Mouse (Mus musculus) embryonic facial prominence, embryonic 10.5 days (tissue): Measurements from ENCODE around the gene Tmem72. TPM values are rescaled to one million over a fixed set of nuclear protein-coding genes. Genes with fewer than 3 reads are reported as not detected.

ENCODE experiments used
- DNase-seq: peaks from one replicate; pipeline ENCODE4 v3.0.0-alpha.2; 2017; ENCODE audit warnings: low spot score
- H3K27ac ChIP-seq: fragments of 300-500 bp; sonication (generic); replicated peaks from 2 replicates; pipeline ENCODE4 v1.5.1; 2016; ENCODE audit warnings: mild to moderate bottlenecking
- H3K27me3 ChIP-seq: fragments of 300-500 bp; sonication (generic); replicated peaks from 2 replicates; pipeline ENCODE4 v1.6.1; 2016; ENCODE audit warnings: low read depth, mild to moderate bottlenecking; ENCODE audit not compliant: poor library complexity, severe bottlenecking
- H3K36me3 ChIP-seq: fragments of 300-500 bp; sonication (generic); replicated peaks from 2 replicates; pipeline ENCODE4 v1.6.1; 2016; ENCODE audit warnings: mild to moderate bottlenecking, moderate library complexity
- H3K4me1 ChIP-seq: fragments of 300-500 bp; sonication (generic); 2 replicates; pipeline ENCODE4 v1.6.1; 2016
- H3K4me3 ChIP-seq: fragments of 300-500 bp; sonication (generic); 2 replicates; pipeline ENCODE4 v1.5.1; 2016; ENCODE audit warnings: mild to moderate bottlenecking, moderate library complexity
- H3K9me3 ChIP-seq: fragments of 300-500 bp; sonication (generic); 2 replicates; pipeline ENCODE4 v1.6.1; 2016; ENCODE audit warnings: mild to moderate bottlenecking
- WGBS: fragments of 180-500 bp; shearing (Covaris S2); methylation state at CpG from one replicate; pipeline ENCODE4 v1.1.7; 2016; 5-methylcytosine and 5-hydroxymethylcytosine counted together
- polyA plus RNA-seq: library from polyadenylated mRNA; unstranded; fragments of >200 nt; fragmentation: Nextera tagmentation; extraction: Ambion mirVana; gene quantifications from 2 replicates; pipeline ENCODE4 v1.2.1, GENCODE M21; 2016

Gene Tmem72
- 0.04 and 0.06 TPM in 2 replicates for polyA plus RNA-seq

DNA sequence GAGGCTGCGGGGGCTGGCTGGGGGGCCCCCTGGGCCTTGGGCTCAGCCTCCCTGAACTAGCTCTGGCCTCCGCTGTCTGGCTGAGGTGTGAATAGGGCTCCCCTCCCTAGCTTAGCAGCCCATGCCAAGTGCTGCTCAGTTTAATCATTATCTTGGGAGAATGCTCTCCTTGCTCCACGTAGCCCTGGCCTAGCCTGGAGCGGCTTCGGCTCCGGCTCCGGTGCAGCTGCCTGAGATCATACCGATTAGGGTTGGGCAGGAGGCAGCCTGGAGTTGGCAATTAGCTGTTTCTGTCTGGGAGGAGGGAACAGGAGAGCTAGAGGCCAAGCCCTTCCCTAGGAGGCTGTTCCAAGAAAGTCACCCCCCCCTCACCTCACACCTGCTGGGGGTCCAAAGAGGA lies at the start of gene Tmem72:
Tmem72 (minus strand) TSS at position 248 of the 400 bp plus-strand sequence.
- WGBS: 76% methylated on average over 8 of the region's 8 CpGs
- Histone ChIP-seq H3K27me3 (no peaks in the 10 kb centered on the region), H3K4me1 (peaks cover 16% of the 10 kb centered on the region), H3K27ac (no peak within 1 kb of the TSS), H3K4me3 (no peak within 1 kb of the TSS), H3K9me3 (no peaks in the 10 kb centered on the region), H3K36me3 (no peaks in the 10 kb centered on the region)
- DNase-seq: no peak

DNA sequence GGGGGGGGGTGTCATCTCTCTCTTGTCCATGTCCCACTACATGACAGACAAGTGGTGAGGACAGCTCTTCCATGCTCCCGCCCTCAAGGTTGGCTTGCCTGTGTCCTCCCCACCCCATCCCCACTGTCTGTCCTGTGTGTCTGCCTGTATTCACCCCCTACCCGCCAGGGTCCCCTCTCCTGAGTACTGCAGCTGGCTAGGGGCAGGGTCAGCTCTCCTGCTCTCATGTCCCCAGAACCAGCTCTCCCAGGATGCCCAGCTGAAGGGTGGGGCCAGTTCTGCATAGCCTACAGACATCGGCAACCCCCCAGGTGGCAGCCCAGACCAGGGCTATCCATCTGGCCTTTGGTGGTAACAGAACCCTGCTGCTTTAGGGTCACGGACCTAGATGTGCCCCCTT lies 47.8 kb upstream of the Tmem72 start:
- 90% methylated on average over 4 of the region's 4 CpGs for WGBS

DNA sequence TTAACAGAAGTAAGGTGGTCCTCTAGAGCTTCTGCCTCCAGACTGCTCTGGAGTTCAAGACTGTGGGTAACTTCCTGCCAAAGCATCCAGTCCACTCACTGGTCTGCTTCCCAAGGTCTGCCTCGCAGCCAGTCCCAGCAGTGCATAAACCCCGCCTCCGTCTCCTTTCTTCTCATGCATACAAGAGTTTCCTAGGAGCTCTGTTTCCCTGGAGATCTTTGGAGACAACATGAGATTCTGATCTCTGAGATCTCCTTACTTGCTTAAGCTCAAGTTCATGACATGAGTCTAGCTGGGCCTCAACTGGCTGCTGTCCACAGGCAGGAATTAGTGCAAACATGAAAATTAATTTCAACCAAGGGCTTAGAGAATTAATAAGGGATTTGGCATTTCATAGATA lies 45.6 kb upstream of the Tmem72 start:
- H3K27ac ChIP-seq: no peak overlapping the region
- H3K9me3 ChIP-seq: peaks cover 3% of the 10 kb centered on the region; the same call in 1 of the 2 replicates
- H3K4me3 ChIP-seq: no peak overlapping the region
- H3K36me3 ChIP-seq: no peaks in the 10 kb centered on the region
- no peaks in the 10 kb centered on the region for H3K4me1 ChIP-seq
- 60% methylated on average over 3 of the region's 3 CpGs for WGBS
- no peak for DNase-seq
- H3K27me3 ChIP-seq: no peaks in the 10 kb centered on the region

More for the DNA sequence above, 47.8 kb upstream of the Tmem72 start:
- Histone ChIP-seq H3K27me3 (no peaks in the 10 kb centered on the region), H3K4me1 (no peaks in the 10 kb centered on the region), H3K4me3 (no peak overlapping the region), H3K27ac (no peak overlapping the region), H3K9me3 (no peaks in the 10 kb centered on the region), H3K36me3 (no peaks in the 10 kb centered on the region)
- DNase-seq: no peak

DNA sequence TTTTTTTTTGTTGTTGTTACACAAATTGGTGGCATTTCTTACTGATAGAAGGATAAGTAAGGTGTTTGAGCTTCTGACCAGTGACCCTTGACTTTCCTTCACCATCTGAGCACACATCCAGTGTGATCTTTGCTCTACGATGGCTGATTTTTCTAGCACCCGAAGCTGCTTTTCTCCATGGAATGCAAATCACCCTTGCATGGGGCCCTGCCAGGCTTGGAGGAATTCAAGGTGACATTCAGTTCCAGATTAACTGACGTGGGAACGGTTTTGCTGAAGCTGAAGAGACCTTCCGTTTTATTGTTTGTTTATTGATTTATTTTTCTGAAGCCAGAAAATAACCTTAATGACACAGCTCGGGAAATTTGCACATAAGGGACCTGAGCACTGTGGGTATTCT lies 43.5 kb upstream of the Tmem72 start:
- no peak for DNase-seq
- Histone ChIP-seq H3K4me1 (no peaks in the 10 kb centered on the region), H3K36me3 (no peaks in the 10 kb centered on the region), H3K9me3 (peaks cover 3% of the 10 kb centered on the region; the same call in 1 of the 2 replicates), H3K27me3 (no peaks in the 10 kb centered on the region), H3K4me3 (no peak overlapping the region), H3K27ac (no peak overlapping the region)
- 81% methylated on average over 6 of the region's 6 CpGs for WGBS

DNA sequence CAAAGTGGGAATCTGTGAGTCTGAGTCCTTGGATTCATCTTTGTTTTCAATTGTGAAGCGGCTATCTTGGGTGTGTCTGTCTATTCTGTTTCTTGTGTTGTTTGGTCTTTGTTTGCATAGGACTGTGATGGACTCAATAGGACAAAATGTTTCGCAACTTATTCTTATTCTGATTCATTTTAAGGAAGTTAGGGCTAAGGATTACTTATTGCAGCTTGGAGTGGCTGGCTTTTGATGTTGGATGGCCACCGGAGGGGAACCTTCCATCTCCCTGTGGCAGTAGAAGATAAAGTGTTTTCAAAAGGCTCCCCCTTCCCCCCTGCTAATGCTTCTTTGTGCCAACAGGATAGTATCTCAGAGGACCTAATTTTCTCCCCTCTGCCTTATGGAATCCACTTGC lies 39.7 kb upstream of the Tmem72 start:
- Histone ChIP-seq H3K4me1 (no peaks in the 10 kb centered on the region), H3K27ac (no peak overlapping the region), H3K36me3 (no peaks in the 10 kb centered on the region), H3K4me3 (no peak overlapping the region), H3K27me3 (no peaks in the 10 kb centered on the region), H3K9me3 (peaks cover 3% of the 10 kb centered on the region; the same call in 1 of the 2 replicates)
- 85% methylated on average over 3 of the region's 3 CpGs for WGBS
- no peak for DNase-seq

DNA sequence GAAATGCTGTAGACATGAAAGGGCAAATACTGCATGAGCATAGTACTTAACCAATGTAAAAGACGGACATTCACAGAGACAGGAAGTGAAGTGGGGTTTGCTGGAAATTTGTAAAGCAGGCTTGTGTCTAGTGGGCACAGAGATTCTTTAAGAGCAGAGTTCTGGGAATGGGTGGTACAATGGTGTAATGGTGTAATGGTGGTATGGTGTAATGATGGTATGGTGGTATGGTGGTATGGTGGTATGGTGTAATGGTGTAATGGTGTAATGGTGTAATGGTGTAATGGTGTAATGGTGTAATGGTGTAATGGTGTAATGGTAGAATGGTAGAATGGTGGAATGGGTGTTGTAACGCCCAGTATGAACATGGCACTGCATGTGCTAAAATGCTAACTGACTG lies 21.3 kb upstream of the Tmem72 start:
- Histone ChIP-seq H3K4me3 (no peak overlapping the region), H3K36me3 (no peaks in the 10 kb centered on the region), H3K9me3 (no peaks in the 10 kb centered on the region), H3K4me1 (no peaks in the 10 kb centered on the region), H3K27me3 (no peaks in the 10 kb centered on the region), H3K27ac (no peak overlapping the region)
- WGBS: 81% methylated on average over 2 of the region's 2 CpGs
- DNase-seq: no peak

DNA sequence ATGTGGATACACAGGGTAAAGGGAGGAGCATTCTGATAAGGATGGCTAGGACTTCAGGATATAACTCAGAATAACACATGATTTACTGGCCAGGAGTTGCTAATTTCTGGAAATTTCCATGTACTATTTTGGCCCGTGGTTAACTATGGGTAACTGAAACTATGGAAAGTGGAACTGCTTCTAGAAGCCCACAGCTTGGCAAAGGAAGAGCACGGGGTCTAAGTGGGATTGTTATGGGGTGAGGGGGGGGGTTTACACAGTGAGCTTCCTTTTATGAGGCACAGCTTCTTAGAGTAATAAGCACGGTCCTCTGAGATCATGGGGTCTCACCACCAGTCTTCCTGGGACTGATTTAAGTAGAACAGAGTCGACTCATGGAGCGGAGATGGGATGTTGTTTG lies 18.6 kb upstream of the Tmem72 start:
- Histone ChIP-seq H3K27me3 (no peaks in the 10 kb centered on the region), H3K4me3 (no peak overlapping the region), H3K27ac (no peak overlapping the region), H3K36me3 (no peaks in the 10 kb centered on the region), H3K4me1 (no peaks in the 10 kb centered on the region), H3K9me3 (no peaks in the 10 kb centered on the region)
- WGBS: 87% methylated on average over 5 of the region's 5 CpGs
- no peak for DNase-seq

DNA sequence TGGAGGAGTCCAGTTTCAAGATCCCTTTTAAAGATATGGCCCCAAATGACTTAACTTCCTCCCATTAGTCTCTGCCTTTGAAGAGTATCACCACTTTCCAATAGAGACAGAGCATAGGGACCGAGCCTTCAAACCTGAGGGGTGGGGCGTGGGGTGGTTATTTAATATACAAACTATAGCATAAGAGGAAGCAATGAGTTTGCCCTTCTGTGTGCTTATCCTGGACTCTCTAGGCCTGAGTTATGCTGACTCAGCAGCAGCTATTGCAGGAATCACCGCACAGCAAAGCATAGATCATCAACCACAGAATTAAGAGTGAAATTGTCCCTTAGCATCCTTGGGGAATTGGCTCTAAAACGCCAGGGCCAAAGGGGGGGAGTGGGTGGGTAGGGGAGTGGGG lies 16.9 kb upstream of the Tmem72 start:
- no peak overlapping the region for H3K27ac ChIP-seq
- WGBS: 80% methylated on average over 4 of the region's 4 CpGs
- DNase-seq: no peak
- H3K36me3 ChIP-seq: no peaks in the 10 kb centered on the region
- H3K4me3 ChIP-seq: no peak overlapping the region
- no peaks in the 10 kb centered on the region for H3K4me1 ChIP-seq
- no peaks in the 10 kb centered on the region for H3K27me3 ChIP-seq
- H3K9me3 ChIP-seq: no peaks in the 10 kb centered on the region

DNA sequence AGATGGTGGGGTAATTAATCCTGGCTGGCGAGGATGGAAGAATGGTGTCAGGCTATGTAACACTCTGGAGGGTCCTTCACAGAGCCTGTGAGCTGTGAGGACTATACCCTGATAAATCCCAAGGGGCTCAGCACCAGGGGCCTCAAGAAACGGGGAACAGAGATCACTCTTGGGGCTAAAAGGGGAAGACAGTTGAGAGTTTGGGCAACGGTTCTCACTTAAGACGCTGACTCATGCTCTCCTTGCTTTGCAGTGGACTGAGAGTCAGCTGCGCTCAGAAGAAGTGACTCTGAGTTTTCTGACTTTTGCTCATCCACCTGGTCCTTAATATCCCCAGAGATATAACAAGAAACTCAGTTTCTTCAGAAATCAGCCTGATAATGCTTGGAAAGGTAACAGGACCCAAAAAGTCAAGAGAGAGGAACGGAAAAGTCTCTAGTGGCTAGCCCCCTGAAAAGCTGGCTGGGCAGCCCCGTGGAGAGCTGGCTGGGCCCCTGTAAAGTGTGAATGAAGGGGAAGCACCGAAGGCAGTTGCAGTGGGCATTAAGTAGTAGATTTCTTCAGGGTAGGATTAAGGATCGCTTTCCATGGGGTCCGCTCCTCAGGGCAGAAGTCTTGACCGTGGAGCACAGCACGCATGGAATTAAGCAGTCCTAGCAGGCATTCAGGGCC lies 7.9 kb upstream of the Tmem72 start:
- Histone ChIP-seq H3K27me3 (no peaks in the 10 kb centered on the region), H3K4me3 (no peak overlapping the region), H3K36me3 (no peaks in the 10 kb centered on the region), H3K4me1 (no peaks in the 10 kb centered on the region), H3K27ac (no peak overlapping the region), H3K9me3 (no peaks in the 10 kb centered on the region)
- 84% methylated on average over 12 of the region's 12 CpGs for WGBS
- no peak for DNase-seq

DNA sequence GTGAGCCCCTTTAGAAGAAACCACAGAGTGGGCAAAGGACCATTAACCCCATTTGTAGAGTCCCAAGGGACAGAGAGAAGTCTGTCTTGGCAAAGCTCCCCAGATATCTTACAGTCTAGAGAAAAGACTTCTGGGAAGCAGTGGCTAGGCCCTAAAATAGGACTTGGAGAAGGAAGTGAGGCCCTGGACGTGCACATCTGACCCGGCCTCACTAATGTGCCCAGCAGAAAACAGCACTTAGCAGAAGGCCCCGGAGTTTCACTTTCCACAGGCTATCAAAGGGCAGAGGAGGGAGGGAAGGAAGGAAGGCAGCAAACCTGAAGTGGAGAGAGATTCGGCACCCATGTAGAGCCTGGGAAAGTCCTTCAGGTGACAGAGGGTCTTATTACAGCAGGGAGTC lies 2.2 kb upstream of the Tmem72 start:
- DNase-seq: no peak
- H3K27me3 ChIP-seq: no peaks in the 10 kb centered on the region
- H3K4me3 ChIP-seq: no peak overlapping the region
- peaks cover 10% of the 10 kb centered on the region; the same call in 1 of the 2 replicates for H3K4me1 ChIP-seq
- WGBS: 89% methylated on average over 4 of the region's 4 CpGs
- no peaks in the 10 kb centered on the region for H3K36me3 ChIP-seq
- no peak overlapping the region for H3K27ac ChIP-seq
- no peaks in the 10 kb centered on the region for H3K9me3 ChIP-seq

DNA sequence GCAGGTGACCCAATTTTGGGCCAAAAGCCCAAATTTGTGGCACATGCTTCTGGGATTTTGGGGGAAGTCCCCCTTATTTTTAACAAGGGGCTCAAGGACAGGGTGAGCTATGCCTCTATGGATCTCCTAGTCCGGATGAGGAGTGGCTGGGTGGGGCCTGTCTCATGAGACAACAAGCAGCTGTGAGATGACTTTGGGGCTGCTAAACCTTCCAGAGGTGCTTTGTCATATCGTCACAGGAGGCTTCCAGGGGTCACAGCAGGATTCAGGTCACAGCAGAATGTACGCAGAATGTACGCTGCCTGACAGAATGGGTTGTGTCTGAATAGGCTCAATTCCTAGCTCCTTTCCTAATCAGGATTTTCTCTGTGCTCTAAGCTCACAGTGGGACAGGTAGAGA lies 1.6 kb upstream of the Tmem72 start:
- no peaks in the 10 kb centered on the region for H3K9me3 ChIP-seq
- DNase-seq: no peak
- no peak overlapping the region for H3K27ac ChIP-seq
- peaks cover 10% of the 10 kb centered on the region; the same call in 1 of the 2 replicates for H3K4me1 ChIP-seq
- H3K36me3 ChIP-seq: no peaks in the 10 kb centered on the region
- H3K27me3 ChIP-seq: no peaks in the 10 kb centered on the region
- WGBS: 82% methylated on average over 4 of the region's 4 CpGs
- no peak overlapping the region for H3K4me3 ChIP-seq

DNA sequence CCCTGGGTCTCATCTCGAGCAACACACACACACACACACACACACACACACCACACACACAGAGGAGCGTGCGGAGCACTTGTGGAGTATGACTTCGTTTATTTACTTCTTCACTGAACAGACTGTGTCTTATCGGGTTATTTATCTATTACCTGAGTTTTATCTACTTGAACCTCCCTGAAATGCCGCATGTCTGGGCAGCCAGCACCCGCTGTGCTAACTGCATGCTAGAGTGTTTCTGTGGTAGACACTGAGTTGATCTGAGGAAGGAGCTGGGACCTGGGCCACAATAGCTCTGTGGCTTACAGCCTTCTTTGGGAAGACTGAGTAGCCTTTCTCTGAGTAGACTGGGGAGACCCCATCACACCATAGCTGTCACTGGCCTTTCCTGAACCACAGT lies 1.1 kb upstream of the Tmem72 start:
- Histone ChIP-seq H3K4me3 (no peak overlapping the region), H3K27ac (no peak overlapping the region), H3K27me3 (no peaks in the 10 kb centered on the region), H3K9me3 (no peaks in the 10 kb centered on the region), H3K4me1 (peaks cover 10% of the 10 kb centered on the region; the same call in 1 of the 2 replicates), H3K36me3 (no peaks in the 10 kb centered on the region)
- 93% methylated on average over 7 of the region's 7 CpGs for WGBS
- no peak for DNase-seq

DNA sequence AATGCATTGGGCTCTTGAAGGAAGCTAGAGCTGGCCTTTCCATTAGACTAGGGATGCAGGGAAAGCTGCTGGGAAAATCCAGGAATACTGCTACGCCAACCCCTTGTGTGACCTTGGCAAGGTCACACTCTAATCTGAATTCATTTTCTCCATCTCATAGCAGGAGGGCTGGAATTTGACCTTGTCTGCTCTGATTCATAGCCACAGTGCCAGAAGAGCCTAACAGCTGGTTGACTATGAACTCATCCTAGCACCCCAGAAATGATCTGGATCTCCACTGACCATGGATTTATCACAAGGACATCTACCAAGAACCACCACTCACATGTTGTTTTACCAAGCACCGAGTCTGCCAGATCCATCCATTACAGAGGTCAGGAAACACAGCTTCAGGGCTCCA lies 1.5 kb downstream of the Tmem72 start:
- DNase-seq: no peak

More for the DNA sequence above, 1.5 kb downstream of the Tmem72 start:
- Histone ChIP-seq H3K36me3 (no peaks in the 10 kb centered on the region), H3K4me3 (no peak overlapping the region), H3K27ac (no peak overlapping the region), H3K4me1 (peaks cover 16% of the 10 kb centered on the region), H3K9me3 (no peaks in the 10 kb centered on the region), H3K27me3 (no peaks in the 10 kb centered on the region)
- WGBS: 88% methylated on average over 2 of the region's 2 CpGs
